Mouse (Mus musculus) bone marrow, adult 2 months (tissue): Measurements from ENCODE around the gene Gmip. TPM values are rescaled to one million over a fixed set of nuclear protein-coding genes. Genes with fewer than 3 reads are reported as not detected.

Source experiments
- H3K27ac ChIP-seq: fragments of 200-500 bp; 2 replicates; pipeline ENCODE4 v1.5.1; 2012; ENCODE audit warnings: low read depth, mild to moderate bottlenecking, control low read depth, inconsistent platforms, low read length; ENCODE audit not compliant: control insufficient read depth, poor library complexity, insufficient read depth
- H3K4me1 ChIP-seq: fragments of 200-500 bp; 2 replicates; pipeline ENCODE4 v1.6.1; 2011; ENCODE audit warnings: low read length; ENCODE audit not compliant: control insufficient read depth, insufficient read depth
- H3K4me3 ChIP-seq: fragments of 200-500 bp; replicated peaks from 2 replicates; pipeline ENCODE3; 2011; ENCODE audit warnings: mild to moderate bottlenecking, low read depth, low read length, control low read depth; ENCODE audit not compliant: control insufficient read depth
- CTCF ChIP-seq: fragments of 200-500 bp; IDR thresholded peaks from 2 replicates; pipeline ENCODE4 v1.5.1; 2011; ENCODE audit warnings: low read length, control low read depth; ENCODE audit not compliant: control insufficient read depth, insufficient read depth
- POLR2A ChIP-seq: fragments of 200-500 bp; IDR thresholded peaks from 2 replicates; pipeline ENCODE4 v1.6.1; 2011; ENCODE audit warnings: low read depth, mild to moderate bottlenecking, control low read depth, low read length, borderline replicate concordance; ENCODE audit not compliant: control insufficient read depth
- WGBS: fragments of 180-500 bp; shearing (Covaris S2); methylation state at CpG from one replicate; pipeline ENCODE4 v1.1.7; 2018; 5-methylcytosine and 5-hydroxymethylcytosine counted together
- polyA plus RNA-seq: library from polyadenylated mRNA; stranded (reverse); fragments of >200 nt; gene quantifications from 2 replicates; pipeline ENCODE4 v1.2.4, GENCODE M21; 2011; ENCODE audit warnings: low replicate concordance; ENCODE audit not compliant: missing spikeins, insufficient read depth, insufficient read length

Gmip gene
- polyA plus RNA-seq, 1 experiment = 112 TPM

- 86% methylated on average over 4 of the region's 4 CpGs for WGBS
- Histone ChIP-seq H3K4me3 (no peak overlapping the region), H3K27ac (no peak overlapping the region), H3K4me1 (no peaks in the 10 kb centered on the region; the same call in 1 of the 2 replicates)
- TF ChIP-seq POLR2A (no peak), CTCF (no peak)
Measured at GRCm38 (mm10) chr8:69860807-69861206, 52.3 kb downstream of the Gmip start.

GRCm38 (mm10) chr8:69861251-69861650 lies 52.8 kb downstream of the Gmip start:
- H3K4me1 ChIP-seq = no peaks in the 10 kb centered on the region; the same call in 1 of the 2 replicates
- no peak overlapping the region for H3K27ac ChIP-seq
- 34% methylated on average over 2 of the region's 2 CpGs for WGBS
- no peak for TF ChIP-seq CTCF
- TF ChIP-seq POLR2A = no peak
- no peak overlapping the region for H3K4me3 ChIP-seq

GRCm38 (mm10) chr8:69863387-69864020 lies 55.0 kb downstream of the Gmip start:
- H3K4me1 ChIP-seq = no peaks in the 10 kb centered on the region; the same call in 1 of the 2 replicates
- H3K4me3 ChIP-seq = no peak overlapping the region
- H3K27ac ChIP-seq = no peak overlapping the region
- no peak for TF ChIP-seq CTCF
- TF ChIP-seq POLR2A = no peak
- WGBS = 78% methylated on average over 5 of the region's 5 CpGs

GRCm38 (mm10) chr8:69864180-69864579 lies 55.7 kb downstream of the Gmip start:
- no peak overlapping the region for H3K27ac ChIP-seq
- H3K4me1 ChIP-seq = no peaks in the 10 kb centered on the region; the same call in 1 of the 2 replicates
- H3K4me3 ChIP-seq = no peak overlapping the region
- WGBS = 74% methylated on average over 5 of the region's 5 CpGs
- no peak for TF ChIP-seq CTCF
- TF ChIP-seq POLR2A = no peak

- H3K27ac ChIP-seq = no peak overlapping the region
- no peak overlapping the region for H3K4me3 ChIP-seq
- TF ChIP-seq CTCF (no peak), POLR2A (no peak)
- WGBS = 89% methylated on average over 5 of the region's 5 CpGs
- H3K4me1 ChIP-seq = no peaks in the 10 kb centered on the region; the same call in 1 of the 2 replicates
Measured at GRCm38 (mm10) chr8:69867696-69868326, 59.3 kb downstream of the Gmip start.

- Histone ChIP-seq H3K27ac (no peak overlapping the region), H3K4me1 (no peaks in the 10 kb centered on the region), H3K4me3 (no peak overlapping the region)
- 85% methylated on average over 11 of the region's 11 CpGs for WGBS
- TF ChIP-seq CTCF = no peak
- no peak for TF ChIP-seq POLR2A
Measured at GRCm38 (mm10) chr8:69870003-69870765, 61.7 kb downstream of the Gmip start.

- TF ChIP-seq POLR2A (no peak), CTCF (no peak)
- Histone ChIP-seq H3K4me1 (no peaks in the 10 kb centered on the region), H3K4me3 (no peak overlapping the region), H3K27ac (no peak overlapping the region)
- 79% methylated on average over 6 of the region's 6 CpGs for WGBS
Measured at GRCm38 (mm10) chr8:69870907-69871306, 62.4 kb downstream of the Gmip start.

Other genes starting within 250 kb of the Gmip start
- gene Zfp868, start 183.1 kb upstream of the Gmip start, polyA plus RNA-seq = 5.2 and 10.1 TPM in 2 replicates
- gene Zfp964, start 154.2 kb upstream of the Gmip start, polyA plus RNA-seq = 0.55 and 0.81 TPM in 2 replicates
- gene Zfp869, start 98.0 kb upstream of the Gmip start, polyA plus RNA-seq = 4.5 and 5.7 TPM in 2 replicates
- 3.6 and 6.2 TPM in 2 replicates for gene Zfp963, start 58.7 kb upstream of the Gmip start, polyA plus RNA-seq
- 2.4 and 3.8 TPM in 2 replicates for gene Gm20422, start 33.8 kb upstream of the Gmip start, polyA plus RNA-seq
- 22.2 and 44.4 TPM in 2 replicates for gene Atp13a1, start 17.5 kb upstream of the Gmip start, polyA plus RNA-seq
- 10.6 and 13.5 TPM in 2 replicates for gene Zfp866, start 17.5 kb upstream of the Gmip start, polyA plus RNA-seq
- 1.3 and 3.8 TPM in 2 replicates for gene Lpar2, start 13.8 kb downstream of the Gmip start, polyA plus RNA-seq
- 5.9 and 9.7 TPM in 2 replicates for gene Pbx4, start 23.8 kb downstream of the Gmip start, polyA plus RNA-seq
- gene Cilp2, start 79.0 kb downstream of the Gmip start, polyA plus RNA-seq = not detected in 2 replicates
- gene Tssk6, start 93.5 kb downstream of the Gmip start, polyA plus RNA-seq = not detected in 2 replicates
- 41.2 and 61.7 TPM in 2 replicates for gene Ndufa13, start 93.9 kb downstream of the Gmip start, polyA plus RNA-seq
- not detected in 2 replicates for gene Yjefn3, start 94.0 kb downstream of the Gmip start, polyA plus RNA-seq
- 22.0 and 34.5 TPM in 2 replicates for gene Gatad2a, start 187.7 kb downstream of the Gmip start, polyA plus RNA-seq
- 29.7 and 51.9 TPM in 2 replicates for gene Mau2, start 234.1 kb downstream of the Gmip start, polyA plus RNA-seq
- 19.1 and 26.4 TPM in 2 replicates for gene Sugp1, start 234.1 kb downstream of the Gmip start, polyA plus RNA-seq